Mouse (Mus musculus) embryonic fibroblast, embryonic 13.5 days (primary cell): ENCODE data around the gene Tagln2.

Experiments used
- CTCF ChIP-seq: IDR thresholded peaks from 2 replicates; pipeline ENCODE4 v1.5.1; 2011; ENCODE audit warnings: mild to moderate bottlenecking, control low read depth, low read length, moderate library complexity, borderline replicate concordance; ENCODE audit not compliant: insufficient read depth
- POLR2A ChIP-seq: IDR thresholded peaks from 2 replicates; pipeline ENCODE4 v1.6.1; 2011; ENCODE audit warnings: low read depth, mild to moderate bottlenecking, control low read depth, low read length, moderate library complexity

GRCm38 (mm10) chr1:172526380-172527081 lies 26.7 kb downstream of the Tagln2 start:
- TF ChIP-seq POLR2A: no peak
- no peak for TF ChIP-seq CTCF
